Mouse (Mus musculus): ENCODE data around the gene Rassf5. TPM values are rescaled to one million over a fixed set of nuclear protein-coding genes. Genes with fewer than 3 reads are reported as not detected.

The Rassf5 gene
- polyA plus RNA-seq, 1 experiment from 2014 or later: 2.6 TPM

DNA sequence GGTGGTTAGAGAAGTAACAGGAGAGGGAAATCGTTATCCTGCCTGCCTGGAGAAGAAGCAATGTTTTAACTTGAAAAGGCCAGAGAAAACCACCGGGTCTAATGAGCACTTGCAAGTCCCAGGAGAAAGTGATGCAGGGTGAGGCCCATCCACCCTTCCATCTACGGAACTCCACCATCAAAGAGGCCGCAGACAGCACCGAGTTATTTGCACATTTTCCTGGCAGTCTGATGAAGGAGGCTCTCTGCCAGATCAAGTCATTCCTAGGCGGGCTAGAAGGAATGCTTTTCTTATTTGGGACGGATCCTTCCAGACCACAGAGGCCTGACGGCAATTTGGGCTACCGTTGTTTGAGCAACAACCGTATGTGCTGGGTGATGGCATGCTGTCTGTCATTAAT is 44.5 kb downstream of the Rassf5 start:
- WGBS: 77% methylated on average over 10 of the region's 10 CpGs

DNA sequence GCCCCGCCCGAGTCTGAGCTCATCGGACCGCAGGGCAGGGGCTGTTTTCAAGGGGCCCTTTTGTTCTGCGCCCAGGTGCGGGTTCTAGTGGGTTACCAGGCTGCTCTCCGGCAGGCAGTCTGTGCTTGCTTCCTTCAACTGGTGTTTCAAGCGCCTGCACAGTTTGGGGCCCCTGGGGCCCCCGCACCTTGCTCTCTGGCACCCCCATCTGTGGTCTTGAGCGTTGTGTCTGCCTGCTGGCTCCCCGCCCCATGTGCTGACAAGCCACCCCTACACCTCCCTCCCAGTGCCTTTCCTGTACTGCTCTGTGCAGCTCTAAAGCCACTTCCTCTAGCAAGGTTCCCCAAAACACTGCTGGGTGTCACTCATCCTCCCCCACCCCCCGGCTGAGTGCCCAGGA is 45.1 kb downstream of the Rassf5 start:
- no peak overlapping the region for H3K4me3 ChIP-seq
- no peak overlapping the region for H3K4me2 ChIP-seq
- no peaks in the 10 kb centered on the region for H3K4me1 ChIP-seq (replicated peaks)
- H3K9ac ChIP-seq: no peak overlapping the region
- H3K27ac ChIP-seq (replicated peaks): no peak overlapping the region
- no peaks in the 10 kb centered on the region for H3K36me3 ChIP-seq
- H3K9me3 ChIP-seq: no peaks in the 10 kb centered on the region
- no peaks in the 10 kb centered on the region for H3K27me3 ChIP-seq
- no peak for ATAC-seq (ENCODE audit: low read depth)
- WGBS: 60% methylated on average over 12 of the region's 12 CpGs

More for the DNA sequence above, 44.5 kb downstream of the Rassf5 start:
- no peak overlapping the region for H3K4me3 ChIP-seq
- ATAC-seq (ENCODE audit: low read depth): no peak
- no peak overlapping the region for H3K27ac ChIP-seq (replicated peaks)
- H3K27me3 ChIP-seq: no peaks in the 10 kb centered on the region
- H3K36me3 ChIP-seq: no peaks in the 10 kb centered on the region
- H3K4me2 ChIP-seq: no peak overlapping the region
- H3K4me1 ChIP-seq (replicated peaks): no peaks in the 10 kb centered on the region
- no peak overlapping the region for H3K9ac ChIP-seq
- H3K9me3 ChIP-seq: no peaks in the 10 kb centered on the region

GRCm38 (mm10) chr1:131199118-131199821 is 45.8 kb downstream of the Rassf5 start:
- no peak overlapping the region for H3K4me2 ChIP-seq
- ATAC-seq (ENCODE audit: low read depth): no peak
- 84% methylated on average over 18 of the region's 18 CpGs for WGBS

GRCm38 (mm10) chr1:131198417-131198960 is 46.6 kb downstream of the Rassf5 start:
- no peaks in the 10 kb centered on the region for H3K36me3 ChIP-seq
- ATAC-seq (ENCODE audit: low read depth): no peak
- no peaks in the 10 kb centered on the region for H3K9me3 ChIP-seq
- no peak overlapping the region for H3K4me3 ChIP-seq
- no peaks in the 10 kb centered on the region for H3K27me3 ChIP-seq
- 77% methylated on average over 9 of the region's 9 CpGs for WGBS
- no peak overlapping the region for H3K9ac ChIP-seq
- no peaks in the 10 kb centered on the region for H3K4me1 ChIP-seq (replicated peaks)
- no peak overlapping the region for H3K27ac ChIP-seq (replicated peaks)
- H3K4me2 ChIP-seq: no peak overlapping the region

More at GRCm38 (mm10) chr1:131199118-131199821, 45.8 kb downstream of the Rassf5 start:
- Histone ChIP-seq H3K27me3 (no peaks in the 10 kb centered on the region), H3K36me3 (no peaks in the 10 kb centered on the region), H3K4me3 (no peak overlapping the region), H3K27ac (replicated peaks) (no peak overlapping the region), H3K4me1 (replicated peaks) (no peaks in the 10 kb centered on the region), H3K9ac (no peak overlapping the region), H3K9me3 (no peaks in the 10 kb centered on the region)

DNA sequence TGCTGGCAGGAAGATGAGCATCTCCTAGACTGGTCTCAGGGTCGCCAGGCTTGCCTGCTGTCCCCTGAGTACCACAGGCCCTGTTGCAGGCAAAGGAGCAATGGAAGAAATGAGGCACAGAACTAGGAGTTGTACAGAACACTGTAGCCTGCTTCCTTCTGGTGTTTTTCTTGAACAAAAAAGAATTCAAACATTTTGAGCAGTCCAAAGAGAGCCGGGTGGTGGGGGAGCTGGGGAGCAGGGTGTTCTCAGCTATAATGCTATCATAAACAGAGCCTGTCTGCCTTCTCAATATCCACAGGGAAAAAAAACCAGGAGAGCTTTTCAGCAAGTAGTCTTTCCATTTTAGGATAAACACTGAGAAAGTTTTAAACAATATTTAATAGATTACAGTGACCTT is 49.0 kb downstream of the Rassf5 start:
- no peak overlapping the region for H3K4me3 ChIP-seq
- no peaks in the 10 kb centered on the region for H3K36me3 ChIP-seq
- WGBS: 71% methylated on average over 2 of the region's 2 CpGs
- no peak overlapping the region for H3K27ac ChIP-seq (replicated peaks)
- H3K4me2 ChIP-seq: no peak overlapping the region
- H3K4me1 ChIP-seq (replicated peaks): no peaks in the 10 kb centered on the region
- no peaks in the 10 kb centered on the region for H3K27me3 ChIP-seq
- no peak for ATAC-seq (ENCODE audit: low read depth)
- no peaks in the 10 kb centered on the region for H3K9me3 ChIP-seq
- H3K9ac ChIP-seq: no peak overlapping the region

DNA sequence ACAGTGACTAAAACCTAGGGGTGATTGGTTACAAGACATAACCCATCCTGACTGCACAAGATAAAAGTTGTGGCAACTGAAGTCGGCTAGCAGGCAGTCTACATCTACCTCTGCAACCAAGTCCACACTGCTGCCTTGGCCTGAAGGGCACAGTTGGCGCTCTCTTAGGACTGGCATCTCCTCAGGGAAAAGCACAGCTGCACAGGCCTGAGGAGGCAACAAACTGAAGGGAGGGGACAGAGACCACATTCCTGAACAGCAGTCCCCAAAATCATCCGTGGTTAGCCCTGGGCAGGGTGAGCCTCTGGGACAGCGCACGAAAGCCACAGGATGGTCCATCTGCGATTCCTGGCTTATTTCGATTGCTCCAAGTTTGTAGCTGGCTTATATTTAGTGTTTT is 49.4 kb downstream of the Rassf5 start:
- Histone ChIP-seq H3K27ac (replicated peaks) (no peak overlapping the region), H3K27me3 (no peaks in the 10 kb centered on the region), H3K36me3 (no peaks in the 10 kb centered on the region), H3K9ac (no peak overlapping the region), H3K9me3 (no peaks in the 10 kb centered on the region), H3K4me2 (no peak overlapping the region), H3K4me3 (no peak overlapping the region), H3K4me1 (replicated peaks) (no peaks in the 10 kb centered on the region)
- ATAC-seq (ENCODE audit: low read depth): no peak
- 83% methylated on average over 7 of the region's 7 CpGs for WGBS

GRCm38 (mm10) chr1:131193746-131194145 is 51.3 kb downstream of the Rassf5 start:
- Histone ChIP-seq H3K27ac (replicated peaks) (no peak overlapping the region), H3K4me3 (no peak overlapping the region), H3K9ac (no peak overlapping the region), H3K36me3 (no peaks in the 10 kb centered on the region), H3K27me3 (no peaks in the 10 kb centered on the region), H3K4me2 (no peak overlapping the region), H3K9me3 (no peaks in the 10 kb centered on the region), H3K4me1 (replicated peaks) (no peaks in the 10 kb centered on the region)
- no peak for ATAC-seq (ENCODE audit: low read depth)
- WGBS: 75% methylated on average over 3 of the region's 3 CpGs

- no peaks in the 10 kb centered on the region for H3K4me1 ChIP-seq (replicated peaks)
- H3K27ac ChIP-seq (replicated peaks): no peak overlapping the region
- WGBS: 87% methylated on average over 5 of the region's 5 CpGs
- H3K4me2 ChIP-seq: no peak overlapping the region
- no peak overlapping the region for H3K4me3 ChIP-seq
- no peaks in the 10 kb centered on the region for H3K27me3 ChIP-seq
- no peak overlapping the region for H3K9ac ChIP-seq
- H3K9me3 ChIP-seq: no peaks in the 10 kb centered on the region
- ATAC-seq (ENCODE audit: low read depth): no peak
- no peaks in the 10 kb centered on the region for H3K36me3 ChIP-seq
Measured at GRCm38 (mm10) chr1:131188655-131189054, 56.4 kb downstream of the Rassf5 start.

GRCm38 (mm10) chr1:131187856-131188255 is 57.2 kb downstream of the Rassf5 start:
- Histone ChIP-seq H3K27me3 (no peaks in the 10 kb centered on the region), H3K36me3 (no peaks in the 10 kb centered on the region), H3K4me3 (no peak overlapping the region), H3K9ac (no peak overlapping the region), H3K27ac (replicated peaks) (no peak overlapping the region), H3K4me2 (no peak overlapping the region), H3K4me1 (replicated peaks) (no peaks in the 10 kb centered on the region), H3K9me3 (no peaks in the 10 kb centered on the region)
- ATAC-seq (ENCODE audit: low read depth): no peak
- WGBS: 91% methylated on average over 5 of the region's 5 CpGs

DNA sequence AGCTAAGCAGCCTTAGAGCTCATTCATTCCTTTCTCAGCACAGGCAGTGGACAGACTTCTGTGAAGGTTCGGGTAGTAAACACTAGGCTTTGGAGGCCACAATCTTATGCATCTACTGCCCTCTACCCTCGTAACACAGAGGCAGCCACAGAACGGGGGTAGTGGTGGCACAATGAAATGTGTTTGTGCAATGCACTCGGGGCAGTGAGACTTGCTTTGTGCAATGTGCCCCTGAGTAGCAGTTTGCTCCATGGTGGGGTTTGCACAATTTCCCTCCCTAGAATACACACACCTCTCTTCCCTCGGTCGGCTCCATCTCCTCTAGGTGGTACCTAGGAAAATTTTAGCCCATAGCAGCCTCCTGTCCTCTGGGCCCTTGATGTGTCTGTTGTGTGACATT is 58.1 kb downstream of the Rassf5 start:
- no peaks in the 10 kb centered on the region for H3K27me3 ChIP-seq
- ATAC-seq (ENCODE audit: low read depth): no peak
- H3K36me3 ChIP-seq: no peaks in the 10 kb centered on the region
- no peak overlapping the region for H3K4me2 ChIP-seq
- 80% methylated on average over 6 of the region's 6 CpGs for WGBS
- H3K9me3 ChIP-seq: no peaks in the 10 kb centered on the region
- no peaks in the 10 kb centered on the region for H3K4me1 ChIP-seq (replicated peaks)
- H3K4me3 ChIP-seq: no peak overlapping the region
- no peak overlapping the region for H3K9ac ChIP-seq
- H3K27ac ChIP-seq (replicated peaks): no peak overlapping the region

DNA sequence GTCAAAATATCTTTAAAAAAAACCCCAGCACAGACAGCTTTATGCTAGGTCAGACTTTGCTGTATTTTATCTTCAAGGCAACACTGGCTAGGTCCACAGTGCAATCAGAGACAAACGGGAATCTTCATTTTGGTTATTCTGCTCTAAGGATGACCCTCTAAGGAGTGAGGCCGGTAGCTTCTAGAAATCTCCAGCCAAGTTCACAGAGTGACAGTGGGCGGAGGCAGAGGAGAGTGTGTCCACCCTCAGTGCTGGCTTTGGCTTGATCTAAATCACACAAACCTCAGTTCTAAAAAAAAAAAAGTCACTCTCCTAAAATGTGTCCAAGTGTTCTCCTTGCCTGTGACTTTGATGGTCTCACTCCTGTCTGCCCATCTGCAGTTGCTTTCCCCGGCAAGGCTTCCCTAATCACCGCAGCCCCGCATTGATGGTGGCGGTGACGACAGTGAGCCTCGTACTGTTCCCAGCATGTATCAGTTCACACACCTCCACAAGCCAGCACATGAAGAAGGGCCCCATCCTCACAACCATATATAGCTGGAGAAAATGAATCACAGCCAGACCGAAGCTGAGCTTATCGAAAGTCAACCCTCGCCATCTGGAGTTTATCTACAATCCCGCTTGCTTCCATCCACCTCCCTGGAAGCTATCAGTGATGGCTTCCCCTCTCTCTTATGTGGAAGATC is 59.1 kb downstream of the Rassf5 start:
- ATAC-seq (ENCODE audit: low read depth): no peak
- Histone ChIP-seq H3K4me3 (no peak overlapping the region), H3K27ac (replicated peaks) (no peak overlapping the region), H3K9ac (no peak overlapping the region), H3K4me2 (no peak overlapping the region), H3K36me3 (0 out of 2 replicates have a peak, but pooled peaks cover 1% of the 10 kb centered on the region), H3K9me3 (no peaks in the 10 kb centered on the region), H3K4me1 (replicated peaks) (no peaks in the 10 kb centered on the region), H3K27me3 (no peaks in the 10 kb centered on the region)
- 93% methylated on average over 13 of the region's 13 CpGs for WGBS

GRCm38 (mm10) chr1:131184956-131185660 is 60.0 kb downstream of the Rassf5 start:
- H3K36me3 ChIP-seq: 0 out of 2 replicates have a peak, but pooled peaks cover 4% of the 10 kb centered on the region
- WGBS: 88% methylated on average over 8 of the region's 8 CpGs
- no peaks in the 10 kb centered on the region for H3K4me1 ChIP-seq (replicated peaks)
- no peak overlapping the region for H3K4me2 ChIP-seq
- no peaks in the 10 kb centered on the region for H3K27me3 ChIP-seq
- no peak overlapping the region for H3K4me3 ChIP-seq
- H3K27ac ChIP-seq (replicated peaks): no peak overlapping the region
- H3K9ac ChIP-seq: no peak overlapping the region
- H3K9me3 ChIP-seq: no peaks in the 10 kb centered on the region
- ATAC-seq (ENCODE audit: low read depth): no peak

Data from neural tube, embryonic 13.5 days (tissue).